Mouse (Mus musculus) embryonic stem cell, embryonic (primary cell): Measurements from ENCODE around the gene Nt5c3.
"Not testable (repeated sequence)": the region's sequence is repeated elsewhere in the genome, so short reads cannot be mapped to it uniquely, and the experiment has no call there.

Experiments used
- CTCF ChIA-PET, 4 experiments: fragments of 300-600 bp in 2 of 4; fragments of 350-600 bp in 2 of 4; sonication (Branson Sonifier 250); formaldehyde crosslinking; loops; one replicate each; lab custom pipeline; 2022; ENCODE audit warnings: inconsistent platforms in 2 of 4; lab: Charles Lee
- POLR2A ChIA-PET, 4 experiments: fragments of 300-600 bp in 2 of 4; fragments of 350-600 bp in 2 of 4; sonication (Branson Sonifier 250); formaldehyde crosslinking; loops; one replicate each; lab custom pipeline; 2022; ENCODE audit warnings: antibody characterized with exemption in 4 of 4, inconsistent platforms in 1 of 4; lab: Charles Lee

The Nt5c3 gene

GRCm38 (mm10) chr6:56870027-56870426 lies 53.7 kb downstream of the Nt5c3 start:
- ChIA-PET POLR2A (interaction anchor here in 3 of 4 experiments (0.6 to 2.8 kb wide), 7 partner anchors 9 to 34 kb away, joined by 3 to 9 read pairs (median 3); no protein-coding TSS in a partner anchor), CTCF (no interaction called here)

GRCm38 (mm10) chr6:56868565-56868964 lies 55.2 kb downstream of the Nt5c3 start:
- CTCF ChIA-PET: interaction anchor here in 2 of 4 experiments (0.6 kb wide), 2 partner anchors 64 to 74 kb away, joined by 3 to 5 read pairs; no protein-coding TSS in a partner anchor
- POLR2A ChIA-PET: interaction anchor here in 2 of 4 experiments (0.8 to 2.3 kb wide), 6 partner anchors 8 to 56 kb away, joined by 3 to 14 read pairs (median 3); partner anchors contain the start of genes Fkbp9 (in 1 of the 2), Nt5c3 (in 1 of the 2) and Vmn1r4 (in 1 of the 2)

- POLR2A ChIA-PET: interaction anchor here in 2 of 4 experiments (0.6 to 2.3 kb wide), 10 partner anchors 9 to 254 kb away, joined by 3 to 14 read pairs (median 3); partner anchors contain the start of gene Fkbp9 (in 1 of the 2)
- CTCF ChIA-PET: not testable (repeated sequence)
These were observed 56.8 kb downstream of the Nt5c3 start for GRCm38 (mm10) chr6:56866899-56867298.

GRCm38 (mm10) chr6:56860205-56860848 lies 63.4 kb downstream of the Nt5c3 start:
- CTCF ChIA-PET: interaction anchor here in 1 of 4 experiments (1.1 to 1.6 kb wide), 2 partner anchors 10 to 169 kb away, joined by 3 read pairs; no protein-coding TSS in a partner anchor
- POLR2A ChIA-PET: interaction anchor here in 2 of 4 experiments (0.6 to 4.4 kb wide), 25 partner anchors 8 to 173 kb away, joined by 3 to 32 read pairs (median 5); partner anchors contain the start of genes Avl9 (in 1 of the 2), Nt5c3 (in 1 of the 2) and Vmn1r4 (in 1 of the 2)

- POLR2A ChIA-PET: interaction anchor here in 2 of 4 experiments (1.0 to 2.1 kb wide), 5 partner anchors 10 to 45 kb away, joined by 3 to 11 read pairs (median 4); no protein-coding TSS in a partner anchor
- CTCF ChIA-PET: no interaction called here
These were observed 67.0 kb downstream of the Nt5c3 start for GRCm38 (mm10) chr6:56856748-56857147.

GRCm38 (mm10) chr6:56854803-56855202 lies 68.9 kb downstream of the Nt5c3 start:
- ChIA-PET POLR2A (interaction anchor here in 2 of 4 experiments (0.6 to 1.2 kb wide), 3 partner anchors 11 to 58 kb away, joined by 3 read pairs; no protein-coding TSS in a partner anchor), CTCF (no interaction called here)

DNA sequence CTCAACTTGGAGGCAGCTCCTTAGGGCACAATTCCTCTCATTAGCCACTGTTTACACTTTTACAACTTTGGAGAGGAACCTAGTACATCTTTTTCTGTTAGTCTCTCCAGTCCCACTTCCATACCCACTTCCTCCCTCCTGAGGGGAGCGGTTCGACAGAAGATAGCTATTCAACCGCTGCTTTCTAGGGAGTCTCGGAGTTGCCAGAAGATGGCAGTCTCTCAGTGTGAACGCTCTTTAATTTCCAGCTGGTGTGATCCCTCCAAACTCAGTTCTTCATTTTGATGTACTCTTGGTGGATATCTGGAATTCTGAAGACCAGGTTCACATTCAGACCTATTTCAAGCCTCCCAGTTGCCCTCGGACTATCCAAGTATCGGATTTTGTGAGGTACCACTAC lies 73.4 kb downstream of the Nt5c3 start:
- CTCF ChIA-PET: interaction anchor here in 3 of 4 experiments (0.6 to 1.1 kb wide), 15 partner anchors 10 to 159 kb away, joined by 3 to 10 read pairs (median 3); no protein-coding TSS in a partner anchor

DNA sequence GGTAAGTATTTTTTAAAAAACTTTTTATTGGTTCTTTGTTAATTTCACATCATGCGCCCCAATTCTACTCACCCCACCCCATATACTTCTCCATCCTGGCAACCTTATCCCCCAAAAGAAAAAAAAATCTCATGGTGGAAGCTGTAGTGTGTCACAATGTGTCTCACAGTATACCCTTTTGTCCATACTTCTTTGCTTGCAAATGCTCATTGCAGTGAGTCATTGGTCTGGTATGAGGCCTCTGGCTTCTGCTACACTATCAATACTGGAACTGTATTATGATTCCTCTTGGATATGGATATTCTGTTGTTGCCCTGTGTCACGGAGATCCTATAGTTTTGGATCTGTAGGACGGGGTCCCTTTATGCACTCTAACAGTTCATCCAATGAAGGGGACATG lies 74.8 kb downstream of the Nt5c3 start:
- CTCF ChIA-PET: no interaction called here

More for the DNA sequence above, 73.4 kb downstream of the Nt5c3 start:
- POLR2A ChIA-PET: interaction anchor here in 2 of 4 experiments (0.6 to 2.7 kb wide), 15 partner anchors 10 to 136 kb away, joined by 3 to 24 read pairs (median 4); partner anchors contain the start of genes Fkbp9 (in 2 of the 2) and Avl9 (in 1 of the 2)

GRCm38 (mm10) chr6:56844365-56844764 lies 79.4 kb downstream of the Nt5c3 start:
- POLR2A ChIA-PET: interaction anchor here in 1 of 4 experiments (1.0 to 3.4 kb wide), 5 partner anchors 8 to 131 kb away, joined by 3 to 27 read pairs (median 3); no protein-coding TSS in a partner anchor
- CTCF ChIA-PET: no interaction called here

More for the DNA sequence above, 74.8 kb downstream of the Nt5c3 start:
- POLR2A ChIA-PET: interaction anchor here in 2 of 4 experiments (1.4 to 2.7 kb wide), 5 partner anchors 10 to 18 kb away, joined by 6 to 24 read pairs (median 6); partner anchors contain the start of gene Fkbp9 (in 1 of the 2)

- POLR2A ChIA-PET: interaction anchor here in 2 of 4 experiments (0.6 to 1.9 kb wide), 5 partner anchors 11 to 953 kb away, joined by 3 to 7 read pairs (median 5); partner anchors contain the start of gene Fkbp9 (in 1 of the 2)
- CTCF ChIA-PET: interaction anchor here in 1 of 4 experiments (0.7 kb wide), 1 partner anchor 10 kb away, joined by 3 read pairs; no protein-coding TSS in a partner anchor
These were observed 80.5 kb downstream of the Nt5c3 start for GRCm38 (mm10) chr6:56843229-56843628.

DNA sequence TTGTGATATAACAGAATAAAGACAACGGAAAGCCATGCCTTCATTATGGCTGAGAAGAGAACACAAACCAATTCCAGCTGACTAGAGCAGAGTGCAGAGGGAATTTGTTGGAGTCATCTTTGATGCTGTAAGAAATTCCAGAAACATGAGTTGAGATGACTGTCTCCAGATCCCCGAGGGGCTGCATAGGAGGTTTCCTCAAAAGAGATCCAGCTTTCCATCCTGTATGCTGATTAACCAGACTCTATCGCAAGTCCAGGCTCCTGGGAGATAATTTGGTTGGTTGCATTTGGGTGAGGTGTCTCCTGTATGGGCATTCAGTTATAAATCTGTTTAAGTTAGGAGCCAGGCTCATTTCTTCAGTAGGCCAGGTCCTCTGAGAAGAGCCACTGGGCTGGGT lies 86.1 kb downstream of the Nt5c3 start:
- ChIA-PET CTCF (no interaction called here), POLR2A (interaction anchor here in 2 of 4 experiments (0.6 to 4.1 kb wide), 13 partner anchors 8 to 697 kb away, joined by 3 to 46 read pairs (median 11); partner anchors contain the start of genes Kbtbd2 (in 2 of the 2), Avl9 (in 1 of the 2) and Ppm1k (in 1 of the 2))

- POLR2A ChIA-PET: interaction anchor here in 3 of 4 experiments (0.9 to 7.7 kb wide), 28 partner anchors 8 to 866 kb away, joined by 3 to 67 read pairs (median 10); partner anchors contain the start of genes Avl9 (in 2 of the 3), Kbtbd2 (in 2 of the 3), Lancl2 (in 1 of the 3) and Lsm5 (in 1 of the 3)
- CTCF ChIA-PET: interaction anchor here in 1 of 4 experiments (1.6 kb wide), 1 partner anchor 28 kb away, joined by 5 read pairs; no protein-coding TSS in a partner anchor
These were observed 86.6 kb downstream of the Nt5c3 start for GRCm38 (mm10) chr6:56837166-56837565.

DNA sequence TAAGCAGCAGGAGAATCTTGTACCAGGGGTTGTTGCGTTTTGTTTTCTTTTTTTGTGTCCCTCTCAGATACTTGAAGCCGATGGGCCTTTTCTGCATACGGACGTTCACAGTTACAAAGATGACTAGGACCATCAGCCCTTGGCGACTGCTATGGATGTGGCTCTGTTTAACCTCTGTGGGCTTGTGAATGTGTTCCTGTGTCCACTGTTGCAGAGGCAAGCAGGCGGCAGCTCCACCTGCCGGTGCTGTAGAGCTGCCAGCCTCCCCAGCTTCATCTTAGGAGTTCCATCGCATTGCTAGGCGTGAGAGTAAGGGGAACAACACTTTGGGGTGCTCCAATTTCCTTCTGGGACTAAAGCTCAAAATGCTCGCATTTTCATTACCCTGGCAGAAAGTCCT lies 88.2 kb downstream of the Nt5c3 start:
- ChIA-PET CTCF (interaction anchor here in 3 of 4 experiments (0.7 to 1.6 kb wide), 6 partner anchors 15 to 78 kb away, joined by 3 to 7 read pairs (median 4); no protein-coding TSS in a partner anchor), POLR2A (interaction anchor here (0.7 to 7.7 kb wide), 59 partner anchors 10 to 867 kb away, joined by 3 to 67 read pairs (median 5); partner anchors contain the start of genes Avl9 (in 3 of the 4), Nt5c3 (in 3 of the 4), Vmn1r4 (in 3 of the 4) and Kbtbd2 (in 2 of the 4))

- ChIA-PET CTCF (interaction anchor here in 1 of 4 experiments (1.2 to 1.5 kb wide), 2 partner anchors 16 to 77 kb away, joined by 4 to 7 read pairs; no protein-coding TSS in a partner anchor), POLR2A (interaction anchor here (0.6 to 7.7 kb wide), 30 partner anchors 10 to 868 kb away, joined by 3 to 67 read pairs (median 10); partner anchors contain the start of genes Avl9 (in 3 of the 4), Kbtbd2 (in 2 of the 4), Nt5c3 (in 2 of the 4) and Vmn1r4 (in 2 of the 4))
These were observed 89.0 kb downstream of the Nt5c3 start for GRCm38 (mm10) chr6:56834769-56835168.

GRCm38 (mm10) chr6:56832830-56833229 lies 90.9 kb downstream of the Nt5c3 start:
- ChIA-PET CTCF (interaction anchor here in 3 of 4 experiments (0.5 to 1.7 kb wide), 3 partner anchors 10 to 1840 kb away, joined by 3 to 4 read pairs (median 3); partner anchors contain the start of gene Ggct (in 1 of the 3)), POLR2A (interaction anchor here (0.6 to 7.7 kb wide), 39 partner anchors 10 to 1511 kb away, joined by 3 to 67 read pairs (median 4); partner anchors contain the start of genes Avl9 (in 2 of the 4), Kbtbd2 (in 2 of the 4), Lsm5 (in 2 of the 4) and Nt5c3 (in 1 of the 4))

DNA sequence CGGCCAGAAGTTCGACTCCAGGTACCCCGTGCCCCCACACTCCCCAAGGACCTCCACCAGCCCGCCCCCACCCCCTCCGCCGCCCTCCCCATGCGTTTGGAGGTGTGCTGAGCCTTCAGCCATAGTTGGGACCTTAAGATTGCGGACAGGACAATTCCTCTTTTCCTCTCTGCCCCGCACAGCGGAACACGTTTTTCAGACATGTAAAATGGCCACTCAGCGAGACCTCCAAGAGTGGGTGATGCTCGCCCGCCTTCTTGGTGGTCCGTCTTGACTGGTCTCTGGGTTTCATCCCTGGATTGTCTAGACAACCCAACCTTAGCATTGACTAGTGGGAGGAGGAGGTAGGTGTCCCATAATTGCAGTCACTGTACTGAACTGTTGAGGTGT lies 91.3 kb downstream of the Nt5c3 start:
- ChIA-PET CTCF (interaction anchor here in 2 of 4 experiments (0.6 to 1.7 kb wide), 2 partner anchors 18 to 1840 kb away, joined by 3 to 4 read pairs; partner anchors contain the start of gene Ggct (in 1 of the 2)), POLR2A (interaction anchor here (0.6 to 7.7 kb wide), 42 partner anchors 10 to 1510 kb away, joined by 3 to 67 read pairs (median 4); partner anchors contain the start of genes Avl9 (in 3 of the 4), Kbtbd2 (in 3 of the 4), Lsm5 (in 2 of the 4) and Nt5c3 (in 2 of the 4))
